Mouse (Mus musculus): ENCODE results near the gene Twf2. TPM values are rescaled to one million over a fixed set of nuclear protein-coding genes. Genes with fewer than 3 reads are reported as not detected.

Twf2 gene
- polyA plus RNA-seq, 1 experiment from 2014 or later, result 21.2 TPM

- H3K4me3 ChIP-seq (ENCODE audit: low read depth, low read length), result no peak overlapping the region
- H3K9me3 ChIP-seq (replicated peaks; ENCODE audit: control insufficient read depth, low read length), result no peaks in the 10 kb centered on the region
- H3K27ac ChIP-seq (ENCODE audit: low read length), result no peak overlapping the region
- WGBS (ENCODE audit: insufficient replicate concordance), result 45% methylated on average over 8 of the region's 8 CpGs
- peaks cover 26% of the 10 kb centered on the region for H3K27me3 ChIP-seq (ENCODE audit: control insufficient read depth, insufficient read depth, low read depth, low read length)
- no peaks in the 10 kb centered on the region; the same call in 1 of the 2 replicates for H3K4me1 ChIP-seq (ENCODE audit: control insufficient read depth, low read depth, low read length)
- H3K36me3 ChIP-seq (ENCODE audit: control insufficient read depth, insufficient read depth), result no peaks in the 10 kb centered on the region
- H3K9ac ChIP-seq (ENCODE audit: low read depth, low read length), result no peak overlapping the region
- no peak for ATAC-seq (ENCODE audit: low read depth)
- H3K4me2 ChIP-seq (ENCODE audit: low read depth, low read length), result no peak overlapping the region
Measured at GRCm38 (mm10) chr9:106227790-106228429, 25.0 kb downstream of the Twf2 start.

DNA sequence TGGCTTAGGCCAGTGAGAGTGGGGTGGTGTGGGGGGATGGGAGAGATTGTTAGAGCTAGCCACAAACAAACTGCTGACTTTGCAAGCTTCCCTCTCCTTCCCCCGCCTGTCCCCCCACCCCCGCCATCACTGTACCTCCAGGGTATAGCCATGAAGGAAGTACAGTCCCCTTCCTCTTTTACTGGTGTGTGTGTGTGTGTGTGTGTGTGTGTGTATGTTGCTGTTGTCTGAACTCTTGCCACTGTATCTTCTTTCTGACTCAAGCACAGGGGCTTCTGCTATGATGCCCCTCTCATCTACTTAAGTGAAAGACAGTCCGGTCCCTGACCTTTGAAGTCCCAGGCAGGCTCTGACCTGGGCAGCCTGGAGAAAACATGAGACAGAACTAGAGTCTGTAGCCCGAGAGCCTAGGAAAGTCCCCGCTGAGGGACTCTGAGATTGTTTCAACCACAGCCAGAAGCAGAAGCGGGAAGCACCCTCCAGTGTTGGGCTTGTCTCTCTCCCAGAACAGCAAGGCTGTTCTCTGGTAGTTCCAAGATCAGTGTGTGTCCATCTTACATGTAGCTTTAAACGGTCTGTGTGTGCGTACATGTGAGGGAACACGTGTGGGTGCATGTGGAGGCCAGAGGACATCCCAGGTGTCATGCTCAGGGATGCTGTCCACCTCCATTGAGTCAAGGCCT is 27.3 kb downstream of the Twf2 start:
- 40% methylated on average over 9 of the region's 9 CpGs for WGBS (ENCODE audit: insufficient replicate concordance)

DNA sequence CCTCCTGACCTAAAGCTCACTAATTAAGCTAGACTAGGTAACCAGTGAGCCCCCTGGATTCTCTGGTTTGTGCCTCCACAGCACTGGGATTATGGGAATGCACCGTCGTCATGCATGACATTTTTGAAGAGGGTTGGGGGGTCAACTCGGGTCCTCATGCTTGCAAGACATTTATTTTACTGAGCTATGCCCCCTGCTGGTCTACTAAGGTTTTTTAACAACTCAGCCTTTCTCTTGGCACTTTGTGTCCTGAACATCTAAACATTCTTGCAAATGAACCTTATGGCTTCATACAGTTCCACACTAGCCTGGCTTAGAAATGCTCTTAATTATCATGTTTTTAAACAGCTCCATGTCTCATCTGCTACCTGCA is 27.8 kb downstream of the Twf2 start:
- Histone ChIP-seq H3K36me3 (ENCODE audit: control insufficient read depth, insufficient read depth) (peaks cover 10% of the 10 kb centered on the region), H3K4me1 (ENCODE audit: control insufficient read depth, low read depth, low read length) (no peaks in the 10 kb centered on the region; the same call in 1 of the 2 replicates), H3K27ac (ENCODE audit: low read length) (peak overlapping the region; percentile 21; the same call in 1 of the 2 replicates), H3K9me3 (replicated peaks; ENCODE audit: control insufficient read depth, low read length) (no peaks in the 10 kb centered on the region), H3K4me3 (ENCODE audit: low read depth, low read length) (no peak overlapping the region), H3K4me2 (ENCODE audit: low read depth, low read length) (no peak overlapping the region), H3K27me3 (ENCODE audit: control insufficient read depth, insufficient read depth, low read depth, low read length) (peaks cover 12% of the 10 kb centered on the region), H3K9ac (ENCODE audit: low read depth, low read length) (no peak overlapping the region)
- WGBS (ENCODE audit: insufficient replicate concordance), result 23% methylated on average over 3 of the region's 3 CpGs
- ATAC-seq (ENCODE audit: low read depth), result no peak

More for the DNA sequence above, 27.3 kb downstream of the Twf2 start:
- Histone ChIP-seq H3K27me3 (ENCODE audit: control insufficient read depth, insufficient read depth, low read depth, low read length) (peaks cover 18% of the 10 kb centered on the region), H3K9ac (ENCODE audit: low read depth, low read length) (no peak overlapping the region), H3K9me3 (replicated peaks; ENCODE audit: control insufficient read depth, low read length) (no peaks in the 10 kb centered on the region), H3K36me3 (ENCODE audit: control insufficient read depth, insufficient read depth) (peaks cover 6% of the 10 kb centered on the region; the same call in 1 of the 2 replicates), H3K27ac (ENCODE audit: low read length) (peak overlapping the region; percentile 21; the same call in 1 of the 2 replicates), H3K4me2 (ENCODE audit: low read depth, low read length) (no peak overlapping the region), H3K4me1 (ENCODE audit: control insufficient read depth, low read depth, low read length) (no peaks in the 10 kb centered on the region; the same call in 1 of the 2 replicates), H3K4me3 (ENCODE audit: low read depth, low read length) (no peak overlapping the region)
- peak; percentile 49 for ATAC-seq (ENCODE audit: low read depth)

GRCm38 (mm10) chr9:106231220-106231619 is 28.3 kb downstream of the Twf2 start:
- no peaks in the 10 kb centered on the region; the same call in 1 of the 2 replicates for H3K4me1 ChIP-seq (ENCODE audit: control insufficient read depth, low read depth, low read length)
- H3K9ac ChIP-seq (ENCODE audit: low read depth, low read length), result no peak overlapping the region
- H3K36me3 ChIP-seq (ENCODE audit: control insufficient read depth, insufficient read depth), result peaks cover 11% of the 10 kb centered on the region
- H3K4me2 ChIP-seq (ENCODE audit: low read depth, low read length), result no peak overlapping the region
- H3K4me3 ChIP-seq (ENCODE audit: low read depth, low read length), result no peak overlapping the region
- no peak for ATAC-seq (ENCODE audit: low read depth)
- H3K9me3 ChIP-seq (replicated peaks; ENCODE audit: control insufficient read depth, low read length), result no peaks in the 10 kb centered on the region
- peaks cover 7% of the 10 kb centered on the region for H3K27me3 ChIP-seq (ENCODE audit: control insufficient read depth, insufficient read depth, low read depth, low read length)
- WGBS (ENCODE audit: insufficient replicate concordance), result 51% methylated on average over 7 of the region's 7 CpGs
- no peak overlapping the region for H3K27ac ChIP-seq (ENCODE audit: low read length)

DNA sequence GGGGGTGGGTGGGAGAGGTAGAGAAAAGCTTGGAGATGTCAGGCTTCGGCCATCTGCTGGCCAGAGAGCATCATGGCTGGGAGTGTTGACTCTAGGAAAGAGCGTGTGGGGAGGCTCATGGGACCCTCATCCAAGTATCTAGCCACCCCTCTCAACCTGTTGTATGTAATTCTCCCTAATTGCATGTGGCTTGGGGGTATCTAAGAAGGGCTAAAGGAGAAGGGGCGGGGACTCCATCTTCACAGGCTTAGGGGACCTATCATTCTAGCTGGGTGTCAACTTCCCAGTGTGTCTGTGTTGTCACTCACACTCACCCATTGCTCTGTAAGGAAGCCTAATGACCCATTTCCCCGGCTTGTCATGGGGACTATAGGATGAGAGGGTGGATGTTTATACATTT is 28.9 kb downstream of the Twf2 start:
- 65% methylated on average over 4 of the region's 4 CpGs for WGBS (ENCODE audit: insufficient replicate concordance)
- H3K36me3 ChIP-seq (ENCODE audit: control insufficient read depth, insufficient read depth), result peaks cover 13% of the 10 kb centered on the region
- no peak overlapping the region for H3K4me3 ChIP-seq (ENCODE audit: low read depth, low read length)
- no peak overlapping the region for H3K27ac ChIP-seq (ENCODE audit: low read length)
- no peak overlapping the region for H3K9ac ChIP-seq (ENCODE audit: low read depth, low read length)
- no peak overlapping the region for H3K4me2 ChIP-seq (ENCODE audit: low read depth, low read length)
- no peak for ATAC-seq (ENCODE audit: low read depth)
- 0 out of 2 replicates have a peak, but pooled peaks cover 3% of the 10 kb centered on the region for H3K27me3 ChIP-seq (ENCODE audit: control insufficient read depth, insufficient read depth, low read depth, low read length)
- no peaks in the 10 kb centered on the region; the same call in 1 of the 2 replicates for H3K4me1 ChIP-seq (ENCODE audit: control insufficient read depth, low read depth, low read length)
- no peaks in the 10 kb centered on the region for H3K9me3 ChIP-seq (replicated peaks; ENCODE audit: control insufficient read depth, low read length)

GRCm38 (mm10) chr9:106232956-106233355 is 30.0 kb downstream of the Twf2 start:
- 70% methylated on average over 3 of the region's 3 CpGs for WGBS (ENCODE audit: insufficient replicate concordance)

DNA sequence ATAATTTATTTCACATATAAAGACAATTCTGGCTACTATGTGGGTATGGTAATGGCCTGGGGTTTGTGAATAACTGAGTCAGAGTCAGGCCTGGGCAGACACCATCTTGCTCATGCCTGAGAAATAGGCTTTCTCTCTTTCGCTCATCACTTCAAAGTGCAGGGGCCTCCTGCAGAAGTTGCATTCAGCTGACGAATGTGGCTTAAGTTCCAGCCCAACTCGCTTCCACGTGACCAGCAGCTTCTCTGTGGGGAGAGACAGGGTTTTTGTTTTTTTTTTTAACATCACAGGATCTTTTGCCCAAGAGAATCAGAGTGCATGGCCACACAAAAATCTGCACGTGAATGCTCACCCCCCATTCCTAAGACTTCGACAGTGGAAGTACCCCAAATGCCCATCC is 31.0 kb downstream of the Twf2 start:
- 75% methylated on average over 6 of the region's 6 CpGs for WGBS (ENCODE audit: insufficient replicate concordance)

More at GRCm38 (mm10) chr9:106232956-106233355, 30.0 kb downstream of the Twf2 start:
- Histone ChIP-seq H3K36me3 (ENCODE audit: control insufficient read depth, insufficient read depth) (peaks cover 20% of the 10 kb centered on the region), H3K4me1 (ENCODE audit: control insufficient read depth, low read depth, low read length) (no peaks in the 10 kb centered on the region; the same call in 1 of the 2 replicates), H3K4me3 (ENCODE audit: low read depth, low read length) (no peak overlapping the region), H3K9me3 (replicated peaks; ENCODE audit: control insufficient read depth, low read length) (no peaks in the 10 kb centered on the region), H3K4me2 (ENCODE audit: low read depth, low read length) (no peak overlapping the region), H3K27ac (ENCODE audit: low read length) (no peak overlapping the region), H3K9ac (ENCODE audit: low read depth, low read length) (no peak overlapping the region), H3K27me3 (ENCODE audit: control insufficient read depth, insufficient read depth, low read depth, low read length) (no peaks in the 10 kb centered on the region)
- ATAC-seq (ENCODE audit: low read depth), result no peak

DNA sequence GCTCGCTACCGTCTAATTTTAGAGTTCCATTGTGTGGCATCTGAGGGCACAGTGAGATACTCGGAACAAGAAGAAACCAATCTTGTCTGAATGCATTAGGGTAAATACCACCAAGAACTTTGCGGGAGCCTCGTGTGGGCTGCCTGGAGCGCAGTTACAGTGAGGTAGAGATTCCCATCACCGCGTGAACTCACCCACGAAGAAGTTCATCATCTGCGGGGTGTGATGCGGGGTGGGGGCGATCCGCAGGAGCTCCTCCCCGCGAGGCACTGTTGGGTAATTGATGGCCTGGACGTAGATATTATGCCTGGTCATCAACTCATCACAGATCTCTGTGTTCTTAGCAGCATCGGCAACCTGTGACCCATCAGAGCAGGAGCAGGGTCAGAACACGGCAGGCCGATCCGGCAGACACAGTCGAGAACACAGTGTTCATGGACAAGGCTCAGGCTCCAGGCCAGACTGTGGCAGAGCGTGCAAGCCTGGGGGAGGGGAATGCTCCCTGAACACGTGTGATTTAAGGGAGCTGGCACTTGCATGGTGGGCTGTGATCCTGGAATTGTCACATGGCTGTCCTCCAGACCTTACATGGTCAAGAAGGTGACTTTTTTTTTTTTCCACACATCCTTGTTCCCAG is 32.4 kb downstream of the Twf2 start:
- Histone ChIP-seq H3K9me3 (replicated peaks; ENCODE audit: control insufficient read depth, low read length) (no peaks in the 10 kb centered on the region), H3K4me1 (ENCODE audit: control insufficient read depth, low read depth, low read length) (no peaks in the 10 kb centered on the region; the same call in 1 of the 2 replicates), H3K4me2 (ENCODE audit: low read depth, low read length) (no peak overlapping the region), H3K27me3 (ENCODE audit: control insufficient read depth, insufficient read depth, low read depth, low read length) (no peaks in the 10 kb centered on the region), H3K27ac (ENCODE audit: low read length) (no peak overlapping the region), H3K4me3 (ENCODE audit: low read depth, low read length) (no peak overlapping the region), H3K9ac (ENCODE audit: low read depth, low read length) (no peak overlapping the region), H3K36me3 (ENCODE audit: control insufficient read depth, insufficient read depth) (peaks cover 30% of the 10 kb centered on the region)
- ATAC-seq (ENCODE audit: low read depth), result no peak
- 84% methylated on average over 23 of the region's 23 CpGs for WGBS (ENCODE audit: insufficient replicate concordance)

More for the DNA sequence above, 31.0 kb downstream of the Twf2 start:
- ATAC-seq (ENCODE audit: low read depth), result no peak
- Histone ChIP-seq H3K27ac (ENCODE audit: low read length) (no peak overlapping the region), H3K36me3 (ENCODE audit: control insufficient read depth, insufficient read depth) (peaks cover 26% of the 10 kb centered on the region), H3K9me3 (replicated peaks; ENCODE audit: control insufficient read depth, low read length) (no peaks in the 10 kb centered on the region), H3K4me1 (ENCODE audit: control insufficient read depth, low read depth, low read length) (no peaks in the 10 kb centered on the region; the same call in 1 of the 2 replicates), H3K4me2 (ENCODE audit: low read depth, low read length) (no peak overlapping the region), H3K4me3 (ENCODE audit: low read depth, low read length) (no peak overlapping the region), H3K9ac (ENCODE audit: low read depth, low read length) (no peak overlapping the region), H3K27me3 (ENCODE audit: control insufficient read depth, insufficient read depth, low read depth, low read length) (no peaks in the 10 kb centered on the region)
